Mouse (Mus musculus) erythroblast, embryonic 14.5 days (primary cell): Measurements from ENCODE around the gene Sh3d19.

Source experiments
- GATA1 ChIP-seq: IDR thresholded peaks from 2 replicates; pipeline ENCODE4 v1.6.1; 2012; ENCODE audit warnings: low read length, inconsistent platforms, mixed read lengths
- TAL1 ChIP-seq: IDR thresholded peaks from 3 replicates; pipeline ENCODE4 v1.6.1; 2012; ENCODE audit warnings: low read length, inconsistent platforms, mixed read lengths

DNA sequence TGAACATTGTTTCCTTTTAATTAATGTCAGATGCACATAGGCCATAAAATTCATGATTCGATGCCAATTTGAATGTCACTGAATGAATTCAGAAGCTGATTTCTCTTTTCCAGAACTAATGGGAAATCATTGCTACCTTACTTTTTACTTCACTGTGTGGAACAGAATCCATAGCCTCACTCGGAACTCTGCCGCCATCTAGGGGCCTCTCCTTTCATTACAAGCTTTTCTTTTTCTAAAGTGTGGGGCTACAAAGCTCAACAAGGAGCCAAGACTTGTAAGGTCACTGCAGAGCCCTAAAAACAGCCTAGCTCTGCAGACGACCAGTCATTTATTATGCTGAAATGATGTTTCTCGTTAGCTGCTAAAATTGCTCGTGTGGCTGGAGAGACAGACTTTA lies 158.8 kb downstream of the Sh3d19 start:
- TF ChIP-seq GATA1 (no peak), TAL1 (no peak)
